Mouse (Mus musculus): ENCODE measurements at regions not wholly inside any gene's neighbourhood (a gene's known extent, or its start where the extent isn't known, plus 50 kb on each side); places are given as distances from the start of the nearest gene placed in this dataset.
"Not testable (repeated sequence)": the region's sequence is repeated elsewhere in the genome, so short reads cannot be mapped to it uniquely, and the experiment has no call there.

DNA sequence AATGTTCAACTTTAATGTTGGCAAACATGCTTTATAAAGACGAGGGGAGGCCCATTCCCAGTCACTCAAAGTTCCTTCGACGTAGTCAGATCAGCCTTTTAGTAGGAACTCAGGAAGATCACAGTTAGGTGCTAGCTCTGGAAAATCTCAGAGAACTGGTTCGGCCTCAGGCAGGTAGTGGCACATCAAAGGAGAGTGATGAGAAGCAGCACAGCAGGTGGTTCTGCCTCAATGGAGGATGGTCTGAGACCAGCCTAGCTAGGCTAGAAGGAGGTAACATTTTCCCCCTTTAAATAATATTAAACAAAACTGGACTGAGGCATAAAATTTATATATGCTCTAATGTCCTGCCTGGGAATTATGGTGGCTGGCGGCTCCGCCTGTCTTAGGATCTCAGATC, 66.1 kb downstream of the Zfp354a start:
- DNase-seq (ENCODE audit: low read depth, low spot score): peak; percentile 81

DNA sequence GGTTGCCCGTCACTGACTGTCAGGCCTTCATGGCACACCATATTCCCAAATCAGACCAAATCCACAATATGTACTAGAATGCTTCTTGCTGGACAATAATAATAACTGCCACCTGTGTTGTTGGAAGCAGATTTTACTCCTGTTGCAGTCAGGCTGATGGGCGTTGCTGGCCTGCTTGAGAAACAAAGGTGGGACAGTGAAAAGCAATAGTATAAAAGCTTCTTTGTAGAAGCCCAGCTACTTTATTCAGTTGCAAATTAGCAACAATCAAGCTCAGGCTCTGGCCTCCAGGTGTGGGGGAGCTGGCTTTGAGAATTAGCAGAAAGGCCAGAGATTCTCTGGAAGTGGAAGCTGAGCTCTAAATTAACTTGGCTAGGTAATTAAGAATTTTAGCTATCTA, 66.7 kb downstream of the Zfp354a start:
- DNase-seq (ENCODE audit: low read depth, low spot score): peak; percentile 88

- DNase-seq (ENCODE audit: low read depth, low spot score): peak; percentile 56
Measured at GRCm38 (mm10) chr11:51127681-51128080, 68.6 kb downstream of the Zfp354a start.

DNA sequence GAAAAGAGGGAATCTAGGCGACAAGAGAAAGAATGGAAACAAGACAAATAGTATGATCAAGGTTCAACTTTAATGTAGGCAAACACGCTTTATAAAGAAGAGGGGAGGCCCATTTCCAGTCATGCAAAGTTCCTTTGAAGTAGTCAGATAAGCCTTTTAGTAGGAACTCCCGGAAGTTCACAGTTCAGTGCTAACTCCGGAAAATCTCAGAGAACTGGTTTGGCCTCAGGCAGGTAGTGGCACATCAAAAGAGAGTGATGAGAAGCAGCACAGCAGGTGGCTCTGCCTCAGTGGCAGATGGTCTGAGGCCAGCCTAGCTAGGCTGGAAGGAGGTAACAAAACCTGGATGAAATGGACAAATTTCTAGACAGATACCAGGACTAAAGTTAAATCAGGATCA, 71.1 kb downstream of the Zfp354a start:
- peak; percentile 77 for DNase-seq (ENCODE audit: low read depth, low spot score)

GRCm38 (mm10) chr11:51167389-51167788, 52.9 kb upstream of the Gm12569 start:
- not testable (repeated sequence) for DNase-seq (ENCODE audit: low read depth, low spot score)

Data from ZHBTc4 (cell line).